Mouse (Mus musculus): Measurements from ENCODE around the gene Elavl2. TPM values are rescaled to one million over a fixed set of nuclear protein-coding genes. Genes with fewer than 3 reads are reported as not detected.
"Not testable (repeated sequence)": the region's sequence is repeated elsewhere in the genome, so short reads cannot be mapped to it uniquely, and the experiment has no call there.

Elavl2 gene
- polyA plus RNA-seq, 1 experiment from 2014 or later, result 3.4 TPM

DNA sequence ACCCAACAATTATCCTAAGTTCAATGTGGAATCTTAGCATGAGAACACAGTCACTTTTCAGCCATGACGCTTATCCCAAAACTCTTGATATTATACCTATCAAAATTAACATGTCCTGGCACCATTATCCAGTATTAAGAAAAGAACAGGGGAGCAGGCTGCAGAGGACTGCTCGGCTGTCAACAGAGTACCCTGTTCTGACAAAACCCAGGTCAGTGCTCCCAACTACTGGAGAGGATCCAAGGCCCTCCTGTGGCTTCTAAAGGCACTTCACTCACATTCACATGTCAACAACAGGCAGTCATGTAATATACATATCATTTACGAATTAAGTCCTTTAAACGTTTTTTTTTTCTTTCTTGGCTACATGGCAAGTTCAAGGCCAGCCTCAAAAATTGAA lies 105.3 kb downstream of the Elavl2 start:
- 75% methylated on average over 4 of the region's 4 CpGs for WGBS
- no peak overlapping the region for H3K4me2 ChIP-seq (replicated peaks)
- H3K27me3 ChIP-seq, result no peaks in the 10 kb centered on the region
- peaks cover 8% of the 10 kb centered on the region; the same call in 1 of the 2 replicates for H3K4me1 ChIP-seq
- no peak overlapping the region for H3K9ac ChIP-seq
- ATAC-seq (ENCODE audit: low FRiP score, low read depth), result no peak
- no peak overlapping the region for H3K27ac ChIP-seq
- no peaks in the 10 kb centered on the region for H3K36me3 ChIP-seq
- H3K4me3 ChIP-seq, result no peak overlapping the region
- H3K9me3 ChIP-seq, result no peaks in the 10 kb centered on the region

DNA sequence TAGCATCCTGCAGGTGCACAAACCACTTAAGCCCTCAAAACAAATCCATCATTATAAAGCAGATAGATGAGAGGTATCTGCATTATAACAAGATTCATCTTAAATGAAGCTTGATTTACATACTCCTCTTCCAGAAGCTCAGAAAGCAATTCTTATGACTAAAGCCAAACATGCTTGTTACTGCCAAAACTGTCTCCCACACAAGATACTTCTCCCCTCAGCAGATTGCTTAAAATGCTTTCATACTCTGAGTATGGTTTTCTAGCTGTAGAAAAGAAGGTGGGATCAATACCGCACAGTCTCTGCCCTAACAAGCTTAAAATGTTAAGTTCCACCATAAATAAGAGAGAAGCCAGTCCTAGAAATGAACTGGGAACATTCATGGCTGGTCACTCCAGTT lies 109.1 kb downstream of the Elavl2 start:
- Histone ChIP-seq H3K36me3 (no peaks in the 10 kb centered on the region), H3K9me3 (no peaks in the 10 kb centered on the region), H3K9ac (no peak overlapping the region), H3K4me2 (replicated peaks) (no peak overlapping the region), H3K27me3 (no peaks in the 10 kb centered on the region), H3K4me1 (peaks cover 12% of the 10 kb centered on the region), H3K4me3 (no peak overlapping the region), H3K27ac (no peak overlapping the region)
- no peak for ATAC-seq (ENCODE audit: low FRiP score, low read depth)
- WGBS, result 77% methylated on average over 1 of the region's 1 CpGs

DNA sequence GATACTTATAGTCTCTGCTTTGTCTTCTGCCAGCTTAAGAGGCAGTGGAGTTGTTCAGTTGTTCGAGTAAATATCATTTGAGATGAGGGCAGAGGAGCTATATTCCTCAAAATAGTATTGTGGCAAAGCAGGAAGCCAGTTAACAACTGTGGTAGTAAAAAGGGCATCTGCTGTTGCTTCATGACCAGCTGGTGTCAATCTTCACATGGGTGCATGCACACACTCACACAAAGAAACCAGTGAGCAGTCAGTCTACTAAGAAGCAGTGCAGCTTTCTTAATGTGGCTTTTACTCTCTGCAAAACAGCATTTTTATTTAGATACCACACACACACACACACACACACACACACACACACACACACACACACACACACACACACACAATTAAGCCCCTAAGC lies 110.2 kb downstream of the Elavl2 start:
- no peak overlapping the region for H3K9ac ChIP-seq
- H3K36me3 ChIP-seq, result no peaks in the 10 kb centered on the region
- H3K27me3 ChIP-seq, result no peaks in the 10 kb centered on the region
- ATAC-seq (ENCODE audit: low FRiP score, low read depth), result no peak
- H3K4me2 ChIP-seq (replicated peaks), result no peak overlapping the region
- H3K4me3 ChIP-seq, result no peak overlapping the region
- H3K9me3 ChIP-seq, result no peaks in the 10 kb centered on the region
- peaks cover 12% of the 10 kb centered on the region for H3K4me1 ChIP-seq
- H3K27ac ChIP-seq, result no peak overlapping the region
- WGBS, result 26% methylated on average over 1 of the region's 1 CpGs

DNA sequence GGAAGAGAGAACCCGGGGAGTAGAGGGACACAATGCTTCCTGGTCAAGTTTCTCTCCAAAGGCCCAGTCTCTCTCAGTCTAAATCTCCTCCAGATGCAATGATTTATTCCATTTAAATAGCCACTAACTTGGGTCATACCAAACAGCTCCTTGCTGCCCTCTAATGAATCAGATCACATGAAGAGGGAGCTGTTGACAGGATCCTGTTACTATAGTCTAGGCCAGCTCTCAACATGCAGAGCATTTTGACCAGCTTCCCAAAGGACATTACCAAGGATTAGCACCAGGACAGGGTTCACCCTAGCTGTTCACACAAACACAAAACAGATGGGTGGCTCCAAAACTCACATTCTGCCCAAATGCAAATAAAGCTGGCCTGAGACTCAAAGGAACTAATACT lies 111.4 kb downstream of the Elavl2 start:
- no peak for ATAC-seq (ENCODE audit: low FRiP score, low read depth)
- Histone ChIP-seq H3K27me3 (no peaks in the 10 kb centered on the region), H3K36me3 (no peaks in the 10 kb centered on the region), H3K4me2 (replicated peaks) (no peak overlapping the region), H3K4me1 (peaks cover 12% of the 10 kb centered on the region), H3K9ac (no peak overlapping the region), H3K9me3 (no peaks in the 10 kb centered on the region), H3K4me3 (no peak overlapping the region), H3K27ac (no peak overlapping the region)
- WGBS, result 22% methylated on average over 1 of the region's 1 CpGs

DNA sequence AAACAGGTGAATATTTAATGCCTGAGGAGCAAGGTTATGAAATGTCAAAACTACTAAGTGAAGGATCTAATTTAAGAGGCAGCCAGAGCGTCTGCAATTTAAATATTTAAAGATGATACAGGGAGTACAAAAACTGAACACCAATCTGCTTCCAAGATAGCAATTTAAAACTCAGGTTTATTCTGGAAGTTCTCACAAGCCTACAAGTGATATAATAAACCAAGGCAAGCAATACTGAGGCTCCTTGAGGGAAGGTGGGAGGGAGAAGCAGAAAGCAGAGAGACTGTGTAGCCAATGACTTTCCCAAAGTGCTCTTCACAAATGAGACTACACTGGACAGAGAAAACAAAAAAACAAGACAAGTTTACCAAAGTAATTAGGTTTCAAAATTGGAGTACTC lies 132.2 kb downstream of the Elavl2 start:
- no peaks in the 10 kb centered on the region for H3K27me3 ChIP-seq
- H3K9ac ChIP-seq, result no peak overlapping the region
- H3K4me1 ChIP-seq, result no peaks in the 10 kb centered on the region
- no peak for ATAC-seq (ENCODE audit: low FRiP score, low read depth)
- H3K4me3 ChIP-seq, result no peak overlapping the region
- no peaks in the 10 kb centered on the region for H3K9me3 ChIP-seq
- WGBS, result 84% methylated on average over 1 of the region's 1 CpGs
- no peaks in the 10 kb centered on the region for H3K36me3 ChIP-seq
- no peak overlapping the region for H3K27ac ChIP-seq
- no peak overlapping the region for H3K4me2 ChIP-seq (replicated peaks)

DNA sequence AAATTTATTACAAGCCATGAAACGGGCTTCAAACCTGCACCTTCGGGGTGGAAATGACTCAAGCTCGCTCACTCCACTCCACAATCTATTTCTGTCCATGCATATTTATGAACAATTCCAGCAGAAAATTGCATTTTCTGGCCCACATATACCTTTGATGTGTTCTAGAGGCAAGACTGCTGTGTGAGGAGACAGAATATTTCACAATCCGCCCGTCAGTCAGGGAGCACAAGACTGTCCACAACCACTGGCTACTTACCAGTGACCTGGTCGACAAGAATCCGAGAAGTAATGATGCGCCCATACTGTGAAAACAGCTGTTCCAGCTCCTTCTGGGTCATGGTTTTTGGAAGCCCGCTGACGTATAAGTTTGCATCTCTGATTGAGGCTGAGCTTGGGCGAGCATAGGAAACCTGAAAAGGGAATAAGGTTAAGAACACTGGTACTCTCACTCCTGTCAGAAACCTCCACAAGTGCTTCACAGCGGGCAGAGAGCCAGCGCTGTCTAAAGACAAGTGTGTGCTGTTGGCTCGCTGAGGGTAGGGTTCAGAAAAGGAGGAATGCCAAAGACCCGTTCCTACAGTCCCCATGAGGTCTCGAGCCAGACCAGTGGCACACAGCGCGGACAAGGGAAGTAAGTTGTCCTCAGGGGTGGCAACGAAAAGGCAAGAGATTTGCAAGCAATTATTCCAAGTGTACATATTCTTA lies 136.7 kb downstream of the Elavl2 start:
- Histone ChIP-seq H3K9me3 (no peaks in the 10 kb centered on the region), H3K4me1 (no peaks in the 10 kb centered on the region), H3K9ac (no peak overlapping the region), H3K36me3 (no peaks in the 10 kb centered on the region), H3K4me2 (replicated peaks) (no peak overlapping the region), H3K4me3 (no peak overlapping the region), H3K27me3 (no peaks in the 10 kb centered on the region), H3K27ac (no peak overlapping the region)
- no peak for ATAC-seq (ENCODE audit: low FRiP score, low read depth)
- 86% methylated on average over 19 of the region's 19 CpGs for WGBS

DNA sequence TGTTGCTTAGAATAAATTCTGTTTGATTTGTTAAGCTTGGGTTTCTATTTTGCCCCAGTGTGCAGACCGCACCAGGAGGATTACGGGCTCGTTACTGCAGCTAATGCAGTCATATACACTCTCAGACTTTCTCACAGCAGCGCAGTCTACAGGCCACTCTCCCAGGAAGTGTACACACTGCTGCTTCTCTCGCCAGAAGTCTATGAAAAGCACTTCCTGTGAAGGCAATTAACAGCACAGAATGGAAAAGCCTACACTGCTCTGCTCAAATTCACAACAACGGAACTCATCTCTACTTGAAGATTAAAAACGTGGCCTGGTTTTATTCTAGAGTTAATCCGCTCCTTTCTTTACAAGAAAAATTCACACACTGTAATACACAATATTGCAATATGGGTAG lies 137.7 kb downstream of the Elavl2 start:
- Histone ChIP-seq H3K4me3 (no peak overlapping the region), H3K4me2 (replicated peaks) (no peak overlapping the region), H3K27me3 (no peaks in the 10 kb centered on the region), H3K27ac (no peak overlapping the region), H3K9me3 (no peaks in the 10 kb centered on the region), H3K4me1 (no peaks in the 10 kb centered on the region), H3K9ac (no peak overlapping the region), H3K36me3 (no peaks in the 10 kb centered on the region)
- WGBS, result 57% methylated on average over 8 of the region's 8 CpGs
- no peak for ATAC-seq (ENCODE audit: low FRiP score, low read depth)

DNA sequence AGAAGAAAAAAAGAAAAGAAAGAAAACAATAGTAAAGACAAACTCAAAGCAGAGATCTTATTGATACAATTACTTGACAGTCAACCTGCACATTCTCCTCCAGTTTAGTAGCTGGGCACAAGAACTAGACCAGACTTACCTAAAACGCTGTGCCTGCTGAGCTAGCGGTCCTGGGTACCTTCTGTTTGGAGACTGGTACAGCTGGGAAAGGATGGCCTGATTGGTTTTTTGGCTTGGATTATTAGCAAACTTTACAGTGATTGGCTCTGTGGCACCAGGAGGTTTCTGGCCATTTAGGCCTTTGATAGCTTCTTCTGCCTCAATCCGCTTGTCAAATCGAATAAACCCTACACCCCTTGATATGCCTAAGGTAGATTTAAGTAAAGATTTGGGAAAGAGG lies 140.0 kb downstream of the Elavl2 start:
- no peak for ATAC-seq (ENCODE audit: low FRiP score, low read depth)
- H3K4me3 ChIP-seq, result no peak overlapping the region
- H3K4me1 ChIP-seq, result no peaks in the 10 kb centered on the region
- 90% methylated on average over 4 of the region's 4 CpGs for whole genome bisulfite sequencing
- H3K27ac ChIP-seq, result no peak overlapping the region
- H3K27me3 ChIP-seq, result no peaks in the 10 kb centered on the region
- no peak overlapping the region for H3K9ac ChIP-seq
- H3K36me3 ChIP-seq, result no peaks in the 10 kb centered on the region
- no peak overlapping the region for H3K4me2 ChIP-seq (replicated peaks)
- no peaks in the 10 kb centered on the region for H3K9me3 ChIP-seq

DNA sequence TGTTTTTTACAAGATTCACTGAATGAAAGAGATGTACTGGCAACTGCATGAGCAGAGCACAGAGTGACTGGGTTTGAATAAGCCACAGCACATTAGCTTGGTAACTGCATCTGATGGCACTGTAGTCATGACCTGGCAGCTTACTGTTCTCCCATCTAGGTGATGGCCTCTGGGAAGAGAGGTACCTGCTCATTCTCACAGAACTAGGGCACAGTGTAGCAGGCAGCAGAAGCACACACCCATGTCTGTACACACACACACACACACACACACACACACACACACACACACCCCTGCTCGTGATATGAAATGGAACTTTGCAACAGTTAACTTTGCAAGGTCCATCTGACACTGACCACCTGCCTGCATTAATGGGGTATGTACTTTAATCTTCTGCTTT lies 151.9 kb downstream of the Elavl2 start:
- H3K4me2 ChIP-seq (replicated peaks), result no peak overlapping the region
- H3K4me3 ChIP-seq, result no peak overlapping the region
- H3K27ac ChIP-seq, result no peak overlapping the region
- 83% methylated on average over 1 of the region's 1 CpGs for WGBS
- no peak for ATAC-seq (ENCODE audit: low FRiP score, low read depth)
- no peaks in the 10 kb centered on the region for H3K36me3 ChIP-seq
- no peaks in the 10 kb centered on the region for H3K4me1 ChIP-seq
- H3K9ac ChIP-seq, result no peak overlapping the region
- H3K9me3 ChIP-seq, result no peaks in the 10 kb centered on the region
- H3K27me3 ChIP-seq, result no peaks in the 10 kb centered on the region

DNA sequence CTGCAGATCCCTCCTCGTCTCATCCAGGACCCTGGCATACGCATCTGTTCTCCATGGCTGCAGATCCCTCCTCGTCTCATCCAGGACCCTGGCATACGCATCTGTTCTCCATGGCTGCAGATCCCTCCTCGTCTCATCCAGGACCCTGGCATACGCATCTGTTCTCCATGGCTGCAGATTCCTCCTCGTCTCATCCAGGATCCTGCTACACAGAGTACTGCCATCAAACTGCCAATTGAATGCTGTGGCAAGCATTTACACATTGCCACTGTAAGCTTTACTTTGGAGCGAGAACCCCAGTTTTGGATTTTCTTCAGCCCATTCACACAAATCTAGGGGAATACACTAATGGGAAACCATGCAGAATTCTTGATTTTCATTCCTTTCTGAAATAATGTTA lies 155.4 kb downstream of the Elavl2 start:
- ATAC-seq (ENCODE audit: low FRiP score, low read depth); H3K27me3 ChIP-seq: not testable (repeated sequence)

DNA sequence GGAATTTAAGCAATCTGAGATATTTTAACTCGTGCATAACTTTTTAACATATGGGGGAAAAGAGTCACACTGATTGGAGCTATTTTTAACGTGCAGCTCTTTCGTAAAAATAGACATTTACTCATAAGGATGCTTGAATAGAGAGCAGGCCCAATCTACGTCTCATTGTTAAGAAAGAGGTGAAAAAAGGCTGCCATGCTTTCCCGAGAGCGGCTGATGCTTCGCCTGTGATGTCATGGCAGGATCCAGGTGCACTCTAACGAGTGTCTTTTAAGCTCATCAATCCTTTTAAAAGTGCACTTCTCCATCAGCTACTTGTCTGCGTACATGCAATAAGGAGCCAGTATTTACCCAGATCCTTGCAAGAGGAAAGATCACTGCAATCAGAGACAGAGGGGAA lies 156.0 kb downstream of the Elavl2 start:
- Histone ChIP-seq H3K4me2 (replicated peaks) (no peak overlapping the region), H3K36me3 (no peaks in the 10 kb centered on the region), H3K9me3 (no peaks in the 10 kb centered on the region), H3K27me3 (no peaks in the 10 kb centered on the region), H3K27ac (no peak overlapping the region), H3K4me3 (no peak overlapping the region), H3K9ac (no peak overlapping the region), H3K4me1 (no peaks in the 10 kb centered on the region)
- 75% methylated on average over 9 of the region's 9 CpGs for WGBS
- no peak for ATAC-seq (ENCODE audit: low FRiP score, low read depth)

More for the DNA sequence above, 155.4 kb downstream of the Elavl2 start:
- not testable (repeated sequence) for H3K4me3 ChIP-seq; H3K4me2 ChIP-seq (replicated peaks); H3K9ac ChIP-seq; H3K27ac ChIP-seq; H3K36me3 ChIP-seq; H3K4me1 ChIP-seq; H3K9me3 ChIP-seq
- WGBS, result 81% methylated on average over 5 of the region's 8 CpGs

DNA sequence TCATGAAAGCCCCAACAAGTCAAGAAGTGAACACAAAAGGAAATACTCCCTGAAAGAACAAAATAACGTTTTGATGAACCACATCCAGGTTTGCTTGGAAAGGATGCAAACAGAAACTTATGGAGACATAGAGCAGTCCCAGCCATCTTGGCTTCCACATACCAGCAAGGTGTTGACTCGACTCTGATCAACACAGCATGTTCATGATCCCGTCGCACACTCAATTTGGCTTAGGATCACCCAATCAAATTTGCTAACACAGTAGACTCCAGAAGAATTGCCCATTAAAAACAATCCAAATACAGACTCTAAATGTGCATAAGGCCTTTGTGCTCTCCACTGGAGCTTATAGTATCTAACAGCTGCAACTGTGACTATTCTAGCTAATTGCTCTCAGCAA lies 156.7 kb downstream of the Elavl2 start:
- H3K27ac ChIP-seq, result no peak overlapping the region
- no peaks in the 10 kb centered on the region for H3K9me3 ChIP-seq
- H3K4me2 ChIP-seq (replicated peaks), result no peak overlapping the region
- no peaks in the 10 kb centered on the region for H3K36me3 ChIP-seq
- H3K9ac ChIP-seq, result no peak overlapping the region
- ATAC-seq (ENCODE audit: low FRiP score, low read depth), result no peak
- no peaks in the 10 kb centered on the region for H3K4me1 ChIP-seq
- no peak overlapping the region for H3K4me3 ChIP-seq
- WGBS, result 88% methylated on average over 4 of the region's 4 CpGs
- H3K27me3 ChIP-seq, result no peaks in the 10 kb centered on the region

DNA sequence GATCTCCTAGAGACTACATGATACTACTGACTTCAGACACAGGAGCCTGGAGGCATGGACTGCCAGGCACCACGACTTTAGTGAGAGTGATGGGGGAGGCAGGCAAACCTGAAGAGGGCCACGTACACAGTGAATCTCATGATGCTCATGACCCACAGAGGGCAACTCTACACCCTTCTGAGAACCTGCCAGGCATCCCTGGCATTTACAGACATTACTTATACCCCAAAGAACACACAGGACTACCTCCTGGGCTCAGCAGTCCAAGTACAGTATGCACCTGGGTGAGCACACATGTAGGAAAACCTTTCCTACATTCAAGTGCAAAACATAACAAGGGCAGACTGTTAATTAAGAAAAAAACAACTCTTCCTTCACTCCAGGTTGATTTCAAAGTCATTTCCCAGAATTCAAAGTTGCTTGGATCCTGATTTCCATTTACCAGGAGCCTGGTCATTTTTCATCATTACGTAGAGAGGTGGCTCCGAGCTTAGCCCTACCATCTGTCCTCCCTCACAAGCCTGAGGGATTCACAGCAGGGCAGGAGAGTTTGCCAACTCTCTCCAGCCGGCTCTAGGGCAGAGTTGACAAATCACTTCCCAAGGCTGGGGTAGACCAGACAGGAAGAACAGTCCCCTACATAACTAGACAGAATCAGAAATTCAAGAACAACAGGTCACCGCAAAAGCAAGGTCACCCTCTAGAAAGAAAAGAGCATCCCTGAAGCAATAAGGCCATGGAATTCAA lies 161.7 kb downstream of the Elavl2 start:
- H3K9me3 ChIP-seq, result no peaks in the 10 kb centered on the region
- no peak for ATAC-seq (ENCODE audit: low FRiP score, low read depth)
- WGBS, result 70% methylated on average over 6 of the region's 6 CpGs

More for the DNA sequence above, 161.7 kb downstream of the Elavl2 start:
- no peaks in the 10 kb centered on the region for H3K36me3 ChIP-seq
- H3K4me2 ChIP-seq (replicated peaks), result no peak overlapping the region
- no peaks in the 10 kb centered on the region for H3K27me3 ChIP-seq
- H3K9ac ChIP-seq, result no peak overlapping the region
- no peak overlapping the region for H3K27ac ChIP-seq
- H3K4me1 ChIP-seq, result peaks cover 8% of the 10 kb centered on the region
- H3K4me3 ChIP-seq, result no peak overlapping the region

Data from limb, embryonic 13.5 days (tissue).